Mouse (Mus musculus) forebrain, embryonic 14.5 days (tissue): ENCODE measurements around the gene Gm16867. TPM values are rescaled to one million over a fixed set of nuclear protein-coding genes. Genes with fewer than 3 reads are reported as not detected.
"Not testable (repeated sequence)": the region's sequence is repeated elsewhere in the genome, so short reads cannot be mapped to it uniquely, and the experiment has no call there.

Experiments
- ATAC-seq: fragments of 200-750 bp; cut with Nextera tagmentation; 2 replicates; pipeline ENCODE4 v1.8.0; 2017; ENCODE audit warnings: mild to moderate bottlenecking, moderate library complexity
- DNase-seq: peaks from one replicate; pipeline ENCODE4 v3.0.0-alpha.2; 2015; ENCODE audit warnings: low spot score
- H3K27ac ChIP-seq: fragments of 300-500 bp; sonication (generic); 2 replicates; pipeline ENCODE4 v1.5.1; 2014; ENCODE audit warnings: low read depth, mild to moderate bottlenecking, control low read depth, low read length, moderate library complexity
- H3K27me3 ChIP-seq: fragments of 300-500 bp; sonication (generic); replicated peaks from 2 replicates; pipeline ENCODE4 v1.6.1; 2014; ENCODE audit warnings: low read length, control low read depth, mixed read lengths; ENCODE audit not compliant: control insufficient read depth, insufficient read depth
- H3K36me3 ChIP-seq: fragments of 300-500 bp; sonication (generic); 2 replicates; pipeline ENCODE4 v1.6.1; 2014; ENCODE audit warnings: low read length, control low read depth; ENCODE audit not compliant: control insufficient read depth, insufficient read depth
- H3K4me1 ChIP-seq: fragments of 300-500 bp; sonication (generic); 2 replicates; pipeline ENCODE4 v1.6.1; 2014; ENCODE audit warnings: antibody characterized with exemption, low read length, control low read depth; ENCODE audit not compliant: control insufficient read depth, insufficient read depth
- H3K4me2 ChIP-seq: fragments of 300-500 bp; sonication (generic); 2 replicates; pipeline ENCODE4 v1.6.1; 2014; ENCODE audit warnings: mild to moderate bottlenecking, control low read depth, low read length
- H3K4me3 ChIP-seq: fragments of 300-500 bp; sonication (generic); 2 replicates; pipeline ENCODE4 v1.5.1; 2014; ENCODE audit warnings: low read depth, low read length, control low read depth
- H3K9ac ChIP-seq: fragments of 300-500 bp; sonication (generic); 2 replicates; pipeline ENCODE4 v1.6.1; 2014; ENCODE audit warnings: mild to moderate bottlenecking, low read length, control low read depth, moderate library complexity
- H3K9me3 ChIP-seq: fragments of 300-500 bp; sonication (generic); replicated peaks from 2 replicates; pipeline ENCODE4 v1.6.1; 2016; ENCODE audit warnings: low read length, control low read depth, mixed read lengths; ENCODE audit not compliant: control insufficient read depth
- WGBS: fragments of 180-500 bp; shearing (Covaris S2); extraction: QIAGEN DNeasy Blood & Tissue Kit; methylation state at CpG from one replicate; pipeline ENCODE4 v1.1.7; 2014; 5-methylcytosine and 5-hydroxymethylcytosine counted together
- polyA plus RNA-seq: library from polyadenylated mRNA; unstranded; fragments of >200 nt; fragmentation: Nextera tagmentation; extraction: Ambion mirVana; gene quantifications from 2 replicates; pipeline ENCODE4 v1.2.1, GENCODE M21; 2014

Gene Gm16867
- polyA plus RNA-seq, 1 experiment from 2014 or later: not detected

DNA sequence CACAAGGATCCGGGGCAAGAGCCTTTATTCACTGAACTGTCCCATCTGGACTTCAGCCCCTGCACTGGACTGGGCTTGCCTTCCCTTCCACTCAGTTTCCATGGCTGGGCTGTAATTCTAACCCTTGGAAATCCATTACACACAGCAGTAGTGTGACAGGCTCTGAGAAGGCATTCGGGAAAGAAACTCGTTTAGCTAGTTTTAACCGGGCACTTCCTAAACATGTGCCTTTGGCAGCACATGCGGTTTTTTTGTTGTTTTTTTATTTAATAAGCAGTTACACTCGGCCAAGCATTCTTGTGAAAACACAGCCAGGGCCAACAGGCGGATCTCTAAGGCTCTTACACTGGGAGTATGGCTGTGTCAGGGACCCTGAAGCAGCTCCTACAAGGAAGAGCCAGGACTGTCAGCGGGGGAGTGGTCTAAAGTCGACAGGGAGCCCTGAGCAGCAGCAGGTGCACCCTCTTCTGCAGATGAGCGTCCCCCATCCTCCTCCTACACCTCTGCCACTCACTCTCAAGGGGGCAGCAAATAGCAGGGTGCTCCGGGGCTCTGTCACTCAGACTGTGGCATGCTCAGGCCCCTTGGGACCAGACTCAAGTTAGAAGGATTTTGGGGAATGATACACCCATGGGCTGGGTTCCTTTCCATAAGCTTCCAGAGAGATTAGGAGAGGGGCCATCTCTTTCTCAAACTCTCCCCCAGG is 29.1 kb downstream of the Gm16867 start:
- not testable (repeated sequence) for ATAC-seq, H3K27ac ChIP-seq, H3K4me3 ChIP-seq, H3K4me1 ChIP-seq, H3K36me3 ChIP-seq, H3K27me3 ChIP-seq, DNase-seq, H3K9ac ChIP-seq, H3K9me3 ChIP-seq, H3K4me2 ChIP-seq
- WGBS: no CpG with 5 or more reads among the region's 11 CpGs

DNA sequence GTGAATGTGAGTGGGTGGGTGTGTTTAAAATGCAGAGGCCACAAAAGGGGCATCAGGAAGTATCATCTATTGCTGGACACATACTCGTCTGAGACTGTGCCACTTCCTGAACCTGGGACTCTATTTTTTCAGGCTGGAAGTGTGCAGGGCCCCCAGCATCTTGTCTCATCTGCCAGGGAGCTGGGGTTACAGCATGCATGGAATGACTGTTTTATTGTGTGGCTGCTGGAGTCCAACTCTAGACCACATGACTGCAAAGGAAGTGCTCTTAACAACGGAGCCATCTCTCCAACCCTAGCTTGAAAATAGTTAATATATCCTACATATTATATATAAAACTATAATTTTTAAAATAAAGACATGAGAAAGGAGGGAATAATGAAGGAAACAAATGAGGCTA is 29.8 kb downstream of the Gm16867 start:
- not testable (repeated sequence) for H3K4me3 ChIP-seq, H3K27me3 ChIP-seq, ATAC-seq, H3K4me1 ChIP-seq, H3K9ac ChIP-seq, DNase-seq, H3K27ac ChIP-seq, H3K9me3 ChIP-seq, H3K36me3 ChIP-seq, H3K4me2 ChIP-seq
- WGBS: no CpG with 5 or more reads among the region's 2 CpGs

DNA sequence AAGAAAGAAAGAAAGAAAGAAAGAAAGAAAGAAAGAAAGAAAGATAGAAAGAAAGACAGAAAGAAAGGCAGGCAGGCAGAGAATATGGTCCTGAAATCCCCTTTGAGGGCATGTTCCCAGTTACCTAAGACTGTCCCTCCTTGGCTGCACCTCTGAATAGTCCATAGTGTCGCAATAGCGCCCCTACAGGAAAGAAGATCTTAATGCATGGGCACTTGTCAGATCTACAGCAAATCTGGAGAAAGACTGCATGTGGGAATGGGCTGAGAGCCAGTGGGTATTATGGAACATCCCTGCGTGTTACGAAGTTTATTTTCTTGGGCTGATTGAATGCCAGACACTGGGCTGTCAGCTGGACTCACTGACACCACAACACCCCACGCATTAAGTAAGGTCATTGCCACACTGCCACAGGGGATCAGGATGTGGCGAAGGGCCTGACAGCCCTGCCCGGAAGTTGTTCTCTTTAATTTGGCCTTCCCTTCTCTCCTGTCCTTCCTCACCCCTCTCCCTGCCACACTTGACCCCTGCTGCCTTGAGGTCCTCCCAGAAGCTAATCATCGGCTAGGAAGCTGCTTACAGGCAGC is 32.9 kb downstream of the Gm16867 start:
- WGBS: no CpG with 5 or more reads among the region's 8 CpGs
- H3K27me3 ChIP-seq, ATAC-seq, H3K27ac ChIP-seq, H3K9me3 ChIP-seq, H3K4me3 ChIP-seq, H3K4me2 ChIP-seq, DNase-seq, H3K9ac ChIP-seq, H3K36me3 ChIP-seq, H3K4me1 ChIP-seq: not testable (repeated sequence)

DNA sequence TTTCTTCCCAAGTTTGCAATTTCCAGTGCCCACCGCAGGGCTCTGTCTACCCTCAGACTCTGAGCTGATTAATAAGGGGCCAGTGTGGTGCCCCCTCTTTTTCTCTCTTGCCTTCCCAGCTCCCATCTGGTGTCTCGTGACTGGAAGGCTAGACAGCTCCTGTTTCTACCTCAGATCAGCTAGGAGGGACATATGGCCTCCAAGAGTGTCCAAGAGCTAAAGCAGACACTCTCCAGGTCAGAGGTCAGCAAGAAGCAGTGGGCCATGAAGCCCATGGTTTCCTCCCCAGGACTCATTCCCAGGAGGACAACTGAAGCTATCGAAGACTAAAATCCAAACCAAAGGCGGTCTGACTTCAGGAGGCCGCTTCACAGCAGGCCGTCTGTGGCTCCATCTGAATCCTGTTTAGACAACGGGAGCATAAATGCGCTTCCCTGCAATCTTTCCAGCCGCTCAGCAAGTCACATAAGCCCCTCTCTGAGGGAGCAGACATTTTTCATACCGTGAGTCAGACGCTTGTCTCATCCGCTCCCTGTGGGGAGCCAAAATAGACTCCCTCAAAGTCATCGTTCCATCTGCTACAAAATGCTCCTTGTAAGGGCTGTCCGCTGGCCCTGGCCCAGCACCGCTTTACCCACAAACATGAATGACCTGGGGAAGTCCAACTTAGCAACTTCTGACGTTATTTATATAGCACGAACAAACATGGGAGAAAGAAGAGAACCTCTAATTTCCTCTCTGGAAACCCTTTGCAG is 35.4 kb downstream of the Gm16867 start:
- ATAC-seq, H3K4me1 ChIP-seq: not testable (repeated sequence)

DNA sequence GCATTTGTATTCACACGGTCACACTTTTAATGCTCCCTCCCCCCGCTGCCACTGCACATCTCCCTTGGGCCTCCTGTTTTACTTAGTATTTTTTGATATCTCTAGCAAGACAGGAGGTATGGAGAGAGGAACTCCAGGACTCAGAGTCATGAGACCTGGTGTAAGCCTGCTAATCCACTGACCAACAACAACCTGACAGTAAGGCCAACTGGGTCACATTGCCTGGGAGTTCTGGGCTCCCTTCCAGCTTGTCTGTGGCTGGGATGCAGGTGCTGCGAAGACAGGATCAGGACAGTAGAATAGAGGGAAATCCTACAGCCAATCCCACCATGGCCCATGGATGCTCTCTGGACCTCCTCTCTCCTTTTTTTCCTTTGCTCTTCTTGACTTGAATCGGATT is 38.7 kb downstream of the Gm16867 start:
- not testable (repeated sequence) for H3K4me2 ChIP-seq, DNase-seq, H3K4me3 ChIP-seq, H3K4me1 ChIP-seq, H3K9ac ChIP-seq, H3K27me3 ChIP-seq, H3K27ac ChIP-seq, H3K9me3 ChIP-seq, ATAC-seq, H3K36me3 ChIP-seq
- no CpG with 5 or more reads among the region's 4 CpGs for WGBS

More for the DNA sequence above, 35.4 kb downstream of the Gm16867 start:
- H3K27ac ChIP-seq, H3K4me3 ChIP-seq, H3K9me3 ChIP-seq, H3K9ac ChIP-seq, H3K36me3 ChIP-seq, H3K27me3 ChIP-seq, H3K4me2 ChIP-seq, DNase-seq: not testable (repeated sequence)
- no CpG with 5 or more reads among the region's 17 CpGs for WGBS

DNA sequence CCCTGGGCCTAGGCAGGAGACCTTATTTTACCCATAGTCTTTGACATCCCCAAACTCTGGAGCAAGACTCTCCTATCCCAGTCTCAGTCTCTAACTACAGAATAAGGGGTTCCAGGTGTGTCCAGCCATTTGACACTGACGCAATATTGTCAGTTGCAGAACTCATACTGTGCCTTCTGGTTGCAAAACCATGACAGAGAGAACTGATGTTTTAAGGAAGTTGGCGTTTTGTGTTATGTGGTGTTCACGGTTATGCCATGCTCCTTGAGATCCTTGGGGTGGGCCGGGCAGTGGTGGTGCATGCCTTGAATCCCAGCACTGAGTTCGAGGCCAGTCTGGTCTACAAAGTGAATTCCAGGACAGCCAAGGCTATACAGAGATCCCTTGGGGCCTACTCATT is 45.5 kb downstream of the Gm16867 start:
- not testable (repeated sequence) for DNase-seq, H3K36me3 ChIP-seq, H3K4me1 ChIP-seq, H3K4me2 ChIP-seq, ATAC-seq, H3K27ac ChIP-seq, H3K9me3 ChIP-seq, H3K9ac ChIP-seq, H3K4me3 ChIP-seq, H3K27me3 ChIP-seq
- WGBS: no CpG with 5 or more reads among the region's 5 CpGs

DNA sequence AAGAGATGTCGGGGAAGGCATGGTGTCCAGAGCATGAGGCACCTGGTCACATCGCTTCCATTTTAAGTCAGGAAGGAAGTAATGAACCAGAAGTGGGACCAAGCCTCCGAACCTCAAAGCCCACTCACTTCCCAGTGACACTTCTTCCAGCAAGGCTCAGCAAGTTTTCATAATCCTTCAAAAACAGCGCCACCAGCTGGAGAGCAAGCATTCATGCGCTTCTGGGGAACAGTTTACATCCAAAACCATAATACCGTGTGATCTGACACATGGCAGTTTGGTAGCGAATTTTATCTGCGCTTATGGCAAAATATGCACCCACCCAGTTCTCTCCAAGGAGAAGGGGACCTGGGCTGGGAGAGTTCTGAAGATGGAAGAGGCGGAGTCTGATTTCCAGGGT is 48.5 kb downstream of the Gm16867 start:
- not testable (repeated sequence) for H3K9me3 ChIP-seq, H3K4me2 ChIP-seq, H3K27ac ChIP-seq, H3K27me3 ChIP-seq, H3K36me3 ChIP-seq, H3K4me1 ChIP-seq, H3K4me3 ChIP-seq, ATAC-seq, DNase-seq, H3K9ac ChIP-seq
- WGBS: no CpG with 5 or more reads among the region's 9 CpGs

DNA sequence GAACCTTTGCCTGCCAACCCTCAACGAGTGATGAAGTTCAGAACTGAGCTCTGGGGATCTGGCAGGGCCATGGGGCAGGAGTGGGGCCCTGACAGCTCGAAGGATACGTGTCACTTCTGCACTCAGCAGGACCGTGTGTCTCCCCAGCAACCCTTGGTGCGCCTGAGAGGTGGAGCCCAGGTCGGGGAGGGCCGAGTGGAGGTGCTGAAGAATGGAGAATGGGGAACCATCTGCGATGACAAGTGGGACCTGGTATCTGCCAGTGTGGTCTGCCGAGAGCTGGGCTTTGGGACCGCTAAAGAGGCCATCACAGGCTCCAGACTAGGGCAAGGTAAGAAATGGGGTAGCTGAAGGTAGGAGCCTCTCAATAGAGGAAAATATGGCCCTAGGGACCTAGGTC is 54.3 kb downstream of the Gm16867 start:
- H3K4me1 ChIP-seq, H3K9ac ChIP-seq, H3K4me2 ChIP-seq, H3K4me3 ChIP-seq, H3K27me3 ChIP-seq, H3K27ac ChIP-seq, H3K9me3 ChIP-seq, ATAC-seq, DNase-seq, H3K36me3 ChIP-seq: not testable (repeated sequence)
- WGBS: no CpG with 5 or more reads among the region's 10 CpGs

DNA sequence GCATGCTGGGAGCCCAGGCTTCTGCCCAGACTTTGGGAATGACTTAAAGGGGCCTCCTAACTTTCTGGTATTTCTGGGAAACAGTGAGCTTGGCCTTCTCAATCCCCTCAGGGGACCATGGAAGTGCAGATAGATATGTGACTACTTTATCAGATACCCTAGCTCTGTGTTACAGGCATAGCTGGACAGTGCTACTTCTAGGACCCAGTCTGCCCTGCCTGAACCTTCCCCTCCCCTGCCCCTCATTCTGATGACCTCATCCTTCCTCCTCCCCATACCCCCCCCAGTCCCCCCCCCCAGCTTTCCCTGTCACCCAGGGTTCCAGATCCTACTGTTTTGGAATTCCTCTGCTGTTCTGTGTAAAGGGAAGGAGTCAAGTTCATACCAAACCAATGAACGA is 56.2 kb downstream of the Gm16867 start:
- not testable (repeated sequence) for H3K4me2 ChIP-seq, H3K4me3 ChIP-seq, H3K27me3 ChIP-seq, H3K9me3 ChIP-seq, H3K36me3 ChIP-seq, H3K4me1 ChIP-seq, H3K27ac ChIP-seq, ATAC-seq, DNase-seq, H3K9ac ChIP-seq
- no CpG with 5 or more reads among the region's 1 CpGs for whole genome bisulfite sequencing
